Mouse (Mus musculus): ENCODE results near the gene Guca2b. TPM values are rescaled to one million over a fixed set of nuclear protein-coding genes. Genes with fewer than 3 reads are reported as not detected.
"Not testable (repeated sequence)": the region's sequence is repeated elsewhere in the genome, so short reads cannot be mapped to it uniquely, and the experiment has no call there.

Gene Guca2b
- total RNA-seq, 2 experiments from 2014 or later, result not detected

DNA sequence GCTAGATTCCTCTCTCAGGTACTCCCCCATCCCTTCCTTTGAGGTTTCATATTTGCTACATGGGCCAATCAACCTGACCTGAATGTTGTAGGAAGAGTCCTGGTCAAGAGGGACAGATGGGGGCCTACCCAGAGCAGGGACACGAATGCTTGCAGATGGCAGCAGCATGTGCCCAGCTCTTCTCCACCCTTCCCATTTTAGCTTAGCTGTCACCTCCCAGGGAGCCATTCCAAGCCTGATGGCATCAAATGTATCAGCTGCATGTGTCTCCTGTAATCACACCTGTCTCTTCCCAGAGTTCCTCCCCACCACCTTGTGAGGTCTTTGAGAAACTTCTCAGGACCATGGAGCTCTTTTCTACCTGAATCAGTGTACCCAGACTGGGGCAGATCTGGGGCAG, 1.7 kb downstream of the Guca2b start:
- no peak for DNase-seq

DNA sequence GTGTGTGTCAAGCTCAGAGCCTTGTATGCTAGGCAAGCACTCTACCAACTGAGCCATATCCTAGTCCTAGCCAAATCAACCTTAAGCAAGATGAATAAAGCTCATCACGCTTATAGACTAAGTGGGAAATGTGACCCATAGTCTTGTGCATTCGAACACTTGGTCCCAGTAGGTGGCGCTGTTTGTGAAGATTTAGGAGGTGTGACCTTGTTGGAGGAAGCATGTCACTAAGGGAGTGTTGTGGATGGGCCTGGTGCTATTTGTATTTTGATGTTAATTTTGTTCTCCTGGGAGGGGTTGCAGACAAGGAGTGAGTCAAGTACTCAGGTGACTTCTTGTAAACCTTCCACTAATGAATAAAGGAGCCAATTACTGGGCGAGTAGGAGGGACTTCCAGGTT, 16.1 kb downstream of the Guca2b start:
- no peak for DNase-seq

- DNase-seq, result no peak
These were observed 20.1 kb downstream of the Guca2b start for GRCm38 (mm10) chr4:119638656-119639055.

- no peak for DNase-seq
These were observed 20.8 kb downstream of the Guca2b start for GRCm38 (mm10) chr4:119637946-119638345.

GRCm38 (mm10) chr4:119637176-119637845, 21.4 kb downstream of the Guca2b start, which contains the start of gene Guca2a:
Guca2a (plus strand) TSS chr4:119637704.
- DNase-seq, result peak; percentile 74 to 78

DNA sequence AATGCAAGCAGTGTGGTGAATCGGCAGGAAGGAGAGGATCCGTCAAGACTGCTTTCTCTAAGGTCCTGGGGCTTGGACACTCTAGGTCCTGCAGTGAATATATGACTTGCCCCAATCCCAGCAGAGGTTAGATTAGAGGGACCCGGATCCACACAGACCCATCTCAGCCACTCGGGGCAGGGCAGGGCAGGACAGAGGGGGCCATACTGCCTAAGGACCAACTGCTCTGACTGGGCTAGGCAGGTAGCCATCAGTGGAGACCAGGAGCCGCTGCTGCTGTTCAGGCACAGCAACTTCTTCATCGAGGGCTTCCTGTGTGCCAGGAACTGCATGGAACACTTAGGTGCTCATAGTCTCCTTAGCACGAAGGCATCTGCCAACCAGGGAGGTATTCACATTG, 22.0 kb downstream of the Guca2b start:
- no peak for DNase-seq

- DNase-seq, result no peak
These were observed 23.1 kb downstream of the Guca2b start for GRCm38 (mm10) chr4:119635686-119636085.

- no peak for DNase-seq
These were observed 23.7 kb downstream of the Guca2b start for GRCm38 (mm10) chr4:119634908-119635660.

DNA sequence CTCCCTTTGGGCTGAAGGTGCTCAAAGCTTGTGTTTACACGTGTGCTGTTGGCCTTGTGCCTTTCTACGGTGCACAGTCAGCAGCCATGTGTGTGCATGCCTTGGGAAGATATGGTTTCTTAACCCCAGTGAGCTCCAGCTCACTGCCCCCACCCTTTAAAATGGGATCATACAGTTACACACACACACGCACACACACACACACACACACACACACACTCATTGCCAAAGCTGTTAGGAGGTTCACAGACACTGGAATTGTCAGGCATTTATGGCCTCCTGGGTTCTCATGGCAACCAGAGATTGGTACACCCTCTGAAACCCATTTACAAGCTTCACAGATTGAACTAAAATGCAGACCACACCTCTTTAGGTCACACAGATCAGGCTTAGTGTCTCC, 24.8 kb downstream of the Guca2b start:
- DNase-seq, result no peak

DNA sequence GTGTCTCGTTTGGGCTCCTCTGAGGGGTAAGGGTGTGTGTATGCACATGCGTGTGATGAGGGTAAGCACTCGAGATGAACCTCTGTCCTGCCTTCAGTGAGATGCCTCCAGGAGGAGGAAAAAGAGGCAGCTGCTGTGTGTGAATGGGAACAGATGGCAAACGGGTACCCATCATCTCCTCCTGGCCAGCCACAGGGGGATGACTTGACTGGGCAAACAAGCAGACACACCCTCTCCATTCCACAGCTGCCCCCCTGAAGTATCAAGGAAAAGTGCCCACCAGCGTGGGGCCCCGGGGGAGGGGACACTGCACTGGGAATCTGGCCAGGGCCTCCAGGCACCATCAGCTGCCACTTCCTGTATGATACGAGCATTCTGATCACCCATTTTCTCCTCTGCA, 25.4 kb downstream of the Guca2b start:
- no peak for DNase-seq

DNA sequence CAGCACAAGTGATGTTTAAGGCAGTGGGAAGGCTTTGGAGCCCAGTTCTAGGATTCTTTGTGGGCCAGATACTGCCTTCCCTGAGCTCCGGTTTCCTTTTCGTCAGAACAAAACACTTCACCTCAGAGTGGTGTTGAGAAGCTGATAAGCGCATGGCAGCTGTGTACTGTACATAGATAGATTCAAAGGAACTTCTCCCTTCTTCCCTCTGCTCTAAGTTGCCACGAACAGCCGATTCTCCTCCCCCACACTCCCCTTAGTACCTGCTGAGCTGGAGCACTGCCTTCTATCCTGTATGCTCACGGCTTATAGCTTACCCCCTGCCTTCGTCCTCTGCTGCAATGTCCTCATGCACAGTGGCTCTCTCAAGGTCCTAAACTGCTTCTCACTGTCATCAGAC, 26.0 kb downstream of the Guca2b start:
- DNase-seq, result no peak

DNA sequence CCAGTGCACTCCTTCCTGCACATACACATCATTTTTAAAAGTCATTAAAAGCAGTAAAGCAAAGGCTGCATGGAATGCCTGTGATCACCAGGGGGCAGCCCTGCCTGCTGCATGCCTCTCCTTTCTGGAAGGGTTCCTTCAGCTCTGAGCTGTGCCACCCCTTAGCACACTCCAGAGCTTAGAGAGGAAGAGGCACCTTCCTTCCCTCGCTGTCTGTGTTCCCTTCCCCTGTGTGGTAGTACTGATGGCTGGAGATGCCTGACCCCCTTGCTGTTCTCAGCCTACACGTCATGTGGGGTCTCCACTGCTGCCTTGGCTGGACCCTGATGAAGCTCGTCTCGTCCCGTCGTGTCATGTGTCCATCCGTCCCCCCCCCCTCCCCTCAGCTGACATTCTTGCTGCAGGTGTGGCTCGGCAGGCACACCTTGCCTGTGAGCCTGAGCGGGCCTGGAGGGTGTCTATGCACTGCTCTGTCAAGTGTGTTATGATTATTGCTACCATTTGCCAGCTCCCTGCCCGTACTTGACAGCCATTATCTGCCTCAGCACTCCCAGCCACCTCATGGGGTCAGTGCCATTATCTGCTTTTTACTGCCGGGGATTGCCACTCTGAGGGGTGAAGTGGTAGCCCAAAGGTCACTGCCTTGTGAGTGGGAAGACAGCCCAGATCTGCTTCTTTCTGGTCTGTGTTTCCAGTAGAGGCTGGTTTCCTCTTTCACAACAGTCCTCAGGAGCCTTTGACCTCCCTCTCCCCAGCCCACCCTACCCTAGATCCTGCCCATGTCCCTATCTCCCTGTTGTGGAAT, 27.4 kb downstream of the Guca2b start:
- DNase-seq, result peak in 1 of 2 experiments; percentile 72

DNA sequence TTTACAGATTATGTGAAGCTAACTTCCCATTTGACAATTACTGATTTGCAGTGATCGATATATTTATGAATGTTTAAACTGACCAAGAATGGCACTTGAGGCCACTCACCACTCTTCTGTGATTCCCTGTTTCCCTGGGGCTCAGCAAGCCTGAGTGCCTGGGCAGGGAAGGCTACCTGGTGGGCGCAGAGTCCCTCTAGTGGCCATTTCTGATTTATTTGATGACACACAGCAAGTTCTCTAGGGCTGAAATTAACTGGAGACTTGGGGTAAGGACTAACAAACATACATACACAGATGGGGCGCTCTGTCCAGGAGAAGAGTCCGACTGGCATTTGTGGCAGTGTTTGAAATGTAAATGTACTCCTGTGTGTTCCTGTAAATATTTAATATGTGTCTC, 30.4 kb downstream of the Guca2b start:
- DNase-seq, result not testable (repeated sequence)

GRCm38 (mm10) chr4:119627317-119627716, 31.4 kb downstream of the Guca2b start:
- DNase-seq, result no peak

GRCm38 (mm10) chr4:119626876-119627275, 31.9 kb downstream of the Guca2b start:
- no peak for DNase-seq

DNA sequence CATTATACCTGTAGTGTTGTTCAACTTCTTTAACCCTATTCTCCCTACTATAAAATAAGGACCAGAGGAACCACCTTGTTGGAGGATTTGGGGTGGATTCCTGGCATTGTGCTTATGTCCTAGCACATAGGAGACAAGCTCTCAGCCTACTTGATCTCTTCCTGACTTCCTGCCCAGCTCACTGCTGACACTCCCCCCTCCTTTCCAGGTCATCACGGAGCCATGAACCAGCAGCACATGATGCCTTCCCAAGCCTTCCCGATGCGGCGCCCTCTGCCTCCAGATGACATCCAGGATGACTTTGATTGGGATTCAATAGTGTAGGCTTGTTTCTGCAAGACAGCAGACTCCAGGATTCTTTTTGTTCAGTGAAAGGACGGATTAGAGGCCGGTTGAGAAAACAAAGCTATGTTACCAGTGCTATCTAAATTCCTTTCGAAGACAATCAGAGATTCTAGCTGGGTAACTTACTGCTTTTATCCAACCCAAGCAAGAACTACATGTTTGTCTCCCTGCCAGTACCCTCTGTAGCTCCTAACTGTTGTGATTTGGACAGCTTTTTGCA, 32.6 kb downstream of the Guca2b start:
- no peak for DNase-seq

- DNase-seq, result no peak
These were observed 44.0 kb downstream of the Guca2b start for GRCm38 (mm10) chr4:119614724-119615123.

GRCm38 (mm10) chr4:119614078-119614477, 44.7 kb downstream of the Guca2b start:
- DNase-seq, result no peak

GRCm38 (mm10) chr4:119609488-119609887, 49.3 kb downstream of the Guca2b start:
- no peak for DNase-seq

All from adrenal gland, postnatal 36 days (tissue).